Mouse (Mus musculus) megakaryocyte, embryonic 14.5 days (primary cell): Measurements from ENCODE around the gene Plcb2.

Source experiments
- FLI1 ChIP-seq: IDR thresholded peaks from 2 replicates; pipeline ENCODE4 v1.6.1; 2012; ENCODE audit warnings: low read length, inconsistent platforms, mixed read lengths
- GATA1 ChIP-seq: IDR thresholded peaks from 3 replicates; pipeline ENCODE4 v1.6.1; 2012; ENCODE audit warnings: mixed read lengths, low read length, inconsistent platforms, borderline replicate concordance

DNA sequence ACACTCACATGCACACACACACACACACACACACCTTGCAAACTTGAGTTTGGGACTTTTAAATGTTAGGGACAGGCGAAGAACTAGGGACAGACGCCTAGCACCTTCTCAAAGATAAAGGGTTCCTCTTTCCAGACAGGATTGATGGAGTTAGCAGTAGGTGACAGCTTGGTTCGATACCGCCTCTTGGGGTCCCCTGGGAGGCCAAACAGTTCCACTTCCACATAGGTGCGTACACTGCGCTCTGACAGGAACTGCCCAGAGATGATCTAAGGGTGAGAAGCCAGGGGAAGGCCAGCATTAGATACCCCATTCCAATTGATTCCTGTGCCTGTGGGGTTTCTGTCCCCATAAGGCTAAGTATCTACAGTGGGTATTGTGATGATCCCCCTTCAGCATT is 14.6 kb downstream of the Plcb2 start:
- TF ChIP-seq GATA1 (no peak), FLI1 (no peak)
